Mouse (Mus musculus): ENCODE data around the gene Upk1a.

Upk1a gene

DNA sequence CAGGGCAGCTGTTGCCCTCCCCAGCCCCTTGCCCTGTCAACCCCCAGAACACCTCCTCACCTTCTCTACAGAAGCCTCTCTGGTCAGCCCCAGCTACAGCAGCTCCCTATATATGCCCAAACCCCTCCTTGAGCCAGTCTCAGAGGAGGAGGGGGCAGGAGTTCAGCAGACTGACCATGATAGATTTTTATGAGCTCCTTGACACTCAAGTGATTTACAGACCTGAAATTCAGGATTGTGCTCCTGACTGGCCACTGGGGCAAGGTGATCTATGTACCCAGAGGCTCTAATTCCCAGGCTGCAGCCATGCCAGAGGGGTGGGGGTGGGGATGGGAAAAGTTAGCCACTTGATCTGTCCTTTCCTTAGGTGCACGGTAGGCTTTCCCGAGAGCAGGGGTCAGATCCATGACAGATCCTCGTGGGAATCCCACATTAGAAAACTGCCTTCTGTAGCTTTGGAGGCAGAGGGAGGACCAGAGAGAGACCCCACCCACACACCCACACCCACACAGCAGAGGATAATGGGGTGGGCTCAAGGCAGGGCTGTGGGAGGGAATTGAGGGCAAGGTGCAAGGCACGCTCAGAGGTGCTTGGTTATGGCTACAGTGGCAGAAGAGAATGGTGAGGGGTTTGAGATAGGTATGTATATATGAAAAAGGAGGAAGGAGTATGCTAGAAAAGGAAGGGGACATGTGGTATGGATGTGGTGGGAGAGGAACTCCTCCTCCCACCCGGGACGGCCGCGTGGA lies at the start of gene Upk1a:
Gene Upk1a (minus strand): TSS at position 194 of the 749 bp plus-strand sequence.
- DNase-seq (ENCODE audit: low spot score in 2 of 2): no peak

DNA sequence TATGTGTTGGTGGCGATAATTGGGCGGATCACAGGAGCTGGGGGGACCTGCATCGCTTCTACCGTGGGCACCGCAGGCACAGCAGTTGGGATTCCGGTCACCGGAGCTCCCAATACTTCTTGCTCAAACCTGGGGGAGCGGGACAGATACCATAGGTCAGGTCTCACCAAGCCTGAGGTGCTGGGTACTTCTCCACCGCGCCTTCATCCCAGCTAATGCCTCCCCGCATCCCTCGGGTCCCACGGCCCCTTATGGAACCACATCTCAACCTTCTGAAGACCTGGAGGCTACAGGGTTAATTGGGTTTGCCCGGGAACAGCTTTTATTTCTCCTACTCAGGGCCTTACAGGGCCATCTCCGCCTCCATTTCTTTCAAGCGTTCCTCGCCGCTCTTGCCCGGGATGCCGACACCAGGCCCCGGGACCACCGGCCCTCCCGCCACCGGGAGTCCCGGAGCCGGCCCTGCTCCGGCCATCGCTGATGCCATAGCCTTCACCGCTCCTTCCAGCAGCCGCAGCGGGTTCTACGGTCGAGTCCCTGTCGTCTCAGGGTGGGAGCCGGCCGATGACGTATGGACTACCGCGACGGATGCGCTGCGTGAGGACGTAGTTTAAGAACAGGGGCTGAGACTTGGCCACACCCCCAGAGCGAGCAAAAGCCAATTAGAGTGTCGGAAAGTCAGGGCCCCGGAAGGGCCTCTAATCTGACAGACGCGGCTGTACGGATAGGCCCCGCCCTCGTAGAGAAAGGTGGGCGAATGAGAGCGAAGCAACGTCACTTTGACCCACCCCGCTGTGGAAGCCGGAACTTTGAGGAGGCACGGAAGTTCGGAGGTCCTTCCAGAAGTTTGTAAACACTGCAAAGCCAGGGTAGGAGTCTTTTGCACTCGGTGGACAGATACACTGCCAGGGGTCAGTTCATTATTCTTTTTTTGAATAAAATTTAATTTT lies 37.2 kb upstream of the Upk1a start, which contains the start of gene Rbm42:
Gene Rbm42 (minus strand): TSS at position 727 of the 950 bp plus-strand sequence.
- peak; percentile 99 for DNase-seq (ENCODE audit: low spot score in 2 of 2)

DNA sequence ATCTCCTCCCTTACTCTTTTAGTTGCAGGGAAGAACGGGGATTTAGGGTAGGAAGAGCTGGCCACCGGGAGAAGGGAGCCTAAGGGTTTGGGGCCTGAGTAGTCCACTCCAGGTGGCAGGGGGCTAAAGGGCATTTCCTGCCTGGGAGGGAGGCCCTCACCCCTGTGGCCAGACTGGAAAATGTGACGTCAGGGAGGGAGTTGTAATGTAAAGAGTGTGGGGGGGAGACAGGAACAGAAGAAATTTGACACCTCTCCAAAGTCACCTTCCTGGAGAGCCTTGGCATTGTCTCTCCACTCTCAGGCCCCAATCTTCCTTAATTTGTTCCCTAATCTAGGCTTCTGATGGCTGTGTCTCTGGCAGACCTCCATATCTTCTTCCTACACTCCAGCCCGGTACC lies 26.4 kb upstream of the Upk1a start:
- no peak for DNase-seq (ENCODE audit: low spot score in 2 of 2)

DNA sequence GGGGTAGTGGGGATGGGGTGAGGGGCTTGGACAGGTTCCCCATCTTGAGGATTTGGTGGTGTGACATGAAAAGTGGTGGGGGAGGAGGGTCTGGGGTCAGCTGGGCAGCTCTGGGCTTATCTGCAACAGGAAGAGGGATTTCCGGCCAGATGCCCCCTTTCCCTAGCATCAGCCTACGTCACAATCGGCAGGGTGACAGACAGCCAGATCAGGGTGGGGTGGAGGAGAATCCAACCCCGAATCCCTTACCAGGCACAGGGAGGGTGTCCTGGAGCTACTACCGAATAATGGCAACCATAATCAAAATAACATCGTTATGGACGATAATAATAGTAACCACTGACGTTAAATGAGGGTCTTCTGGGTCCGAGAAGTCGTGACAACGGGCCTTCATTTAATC lies 23.7 kb upstream of the Upk1a start:
- DNase-seq (ENCODE audit: low spot score in 2 of 2): no peak

DNA sequence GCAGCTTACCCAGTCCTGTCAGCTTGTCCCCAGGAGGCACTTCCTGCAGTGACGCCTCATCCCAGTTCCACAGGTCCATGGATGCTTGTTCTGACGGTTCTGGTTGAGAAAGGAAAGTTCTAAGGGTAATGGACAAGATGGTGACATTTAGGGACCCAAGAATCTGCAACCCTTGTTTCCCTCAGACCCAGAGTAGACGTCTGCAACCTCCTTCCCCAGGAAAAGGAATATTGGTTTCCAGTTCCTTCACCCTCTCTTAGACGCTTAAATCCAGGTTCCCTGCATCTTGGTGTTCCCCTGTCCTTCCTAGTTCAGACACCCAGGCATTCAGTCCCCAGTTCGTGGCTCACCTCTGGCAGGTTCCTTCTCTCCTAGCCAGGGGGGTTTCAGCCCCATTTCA lies 23.1 kb upstream of the Upk1a start, which contains the start of gene Etv2:
Gene Etv2 (minus strand): TSS at position 101 of the 400 bp plus-strand sequence.
- DNase-seq (ENCODE audit: low spot score in 2 of 2): no peak

DNA sequence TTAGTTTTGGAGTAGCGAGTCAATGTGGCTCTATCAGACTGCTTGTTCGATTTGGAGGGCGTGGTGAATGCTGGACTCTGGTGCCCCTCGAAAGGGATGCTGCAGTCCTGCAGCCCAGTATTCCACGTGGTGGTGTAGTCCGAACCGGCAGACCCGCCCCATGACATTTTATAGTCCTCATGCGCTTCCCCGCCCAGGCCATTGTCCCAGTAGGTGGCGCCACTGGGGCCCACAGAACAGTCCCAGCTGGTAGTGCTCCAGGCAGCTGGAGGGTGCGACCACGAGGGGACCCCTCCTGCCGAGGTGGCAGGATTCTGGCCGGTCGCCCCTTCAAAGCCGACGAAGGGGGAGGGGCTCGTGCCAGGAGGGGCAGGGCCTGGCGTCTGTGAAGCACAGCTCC lies 22.0 kb upstream of the Upk1a start:
- no peak for DNase-seq (ENCODE audit: low spot score in 2 of 2)

DNA sequence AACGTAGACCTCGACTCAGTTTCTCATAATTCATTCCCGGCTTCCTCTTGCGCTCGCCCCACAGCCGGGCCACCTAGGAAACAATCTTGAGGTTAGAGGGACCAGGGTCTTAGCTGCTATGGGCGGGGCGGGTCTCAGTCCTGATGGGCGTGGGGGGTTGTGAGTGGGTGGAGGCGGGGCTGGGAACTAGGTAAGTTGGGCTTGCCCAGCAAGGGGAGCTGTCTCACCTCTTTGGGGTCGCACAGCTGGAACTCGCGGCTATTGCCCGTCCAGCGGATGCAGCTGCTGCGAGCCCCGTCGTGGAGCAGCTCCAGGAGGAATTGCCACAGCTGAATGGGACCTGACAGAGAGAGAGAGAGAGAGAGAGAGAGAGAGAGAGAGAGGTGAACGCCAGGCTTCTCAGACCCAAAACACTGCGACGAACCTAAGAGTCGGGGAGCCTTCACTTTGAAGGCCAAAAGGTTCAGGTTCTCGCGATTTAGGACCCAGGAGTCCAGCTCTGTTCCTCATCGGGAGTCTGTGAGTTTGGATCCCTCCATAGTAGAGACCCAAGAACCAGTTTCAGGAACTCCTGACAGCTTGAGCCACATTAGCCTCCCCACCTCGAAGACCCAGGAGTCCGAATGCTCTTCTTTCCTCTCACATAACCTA lies 21.2 kb upstream of the Upk1a start:
- DNase-seq (ENCODE audit: low spot score in 2 of 2): no peak

DNA sequence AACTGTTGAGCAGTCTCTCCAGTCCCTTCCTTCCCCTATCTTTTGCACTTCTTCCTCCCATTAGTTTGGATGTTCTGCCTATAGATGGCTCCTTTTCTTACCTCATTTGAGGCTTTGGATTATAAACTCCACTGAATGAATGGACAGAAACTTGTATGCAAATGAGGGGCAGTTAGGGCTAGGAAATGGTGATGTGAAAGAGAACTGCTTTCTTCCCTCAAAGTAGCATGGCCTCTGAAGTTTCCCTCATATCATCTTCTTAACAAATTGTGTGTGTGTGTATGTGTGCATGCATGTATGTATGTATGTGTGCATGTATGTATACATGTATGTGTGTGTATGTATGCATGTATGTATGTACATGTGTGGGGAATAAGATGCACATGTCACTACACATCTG lies 16.4 kb upstream of the Upk1a start:
- no peak for DNase-seq (ENCODE audit: low spot score in 2 of 2)

DNA sequence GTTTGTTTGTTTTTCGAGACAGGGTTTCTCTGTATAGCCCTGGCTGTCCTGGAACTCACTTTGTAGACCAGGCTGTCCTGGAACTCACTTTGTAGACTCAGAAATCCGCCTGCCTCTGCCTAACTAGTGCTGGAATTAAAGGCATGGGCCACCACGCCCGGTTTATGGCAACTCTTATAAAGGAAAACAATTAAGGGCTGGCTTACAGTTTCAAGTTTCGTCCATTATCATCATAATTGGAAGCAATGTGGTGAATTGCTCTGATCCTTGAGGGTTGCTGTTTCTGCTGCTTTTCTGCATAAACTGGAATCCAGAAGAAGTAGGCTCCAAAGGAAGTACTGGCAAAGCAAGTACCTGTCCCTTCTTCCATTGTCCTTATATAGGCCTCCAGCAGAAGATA lies 14.0 kb upstream of the Upk1a start:
- no peak for DNase-seq (ENCODE audit: low spot score in 2 of 2)

DNA sequence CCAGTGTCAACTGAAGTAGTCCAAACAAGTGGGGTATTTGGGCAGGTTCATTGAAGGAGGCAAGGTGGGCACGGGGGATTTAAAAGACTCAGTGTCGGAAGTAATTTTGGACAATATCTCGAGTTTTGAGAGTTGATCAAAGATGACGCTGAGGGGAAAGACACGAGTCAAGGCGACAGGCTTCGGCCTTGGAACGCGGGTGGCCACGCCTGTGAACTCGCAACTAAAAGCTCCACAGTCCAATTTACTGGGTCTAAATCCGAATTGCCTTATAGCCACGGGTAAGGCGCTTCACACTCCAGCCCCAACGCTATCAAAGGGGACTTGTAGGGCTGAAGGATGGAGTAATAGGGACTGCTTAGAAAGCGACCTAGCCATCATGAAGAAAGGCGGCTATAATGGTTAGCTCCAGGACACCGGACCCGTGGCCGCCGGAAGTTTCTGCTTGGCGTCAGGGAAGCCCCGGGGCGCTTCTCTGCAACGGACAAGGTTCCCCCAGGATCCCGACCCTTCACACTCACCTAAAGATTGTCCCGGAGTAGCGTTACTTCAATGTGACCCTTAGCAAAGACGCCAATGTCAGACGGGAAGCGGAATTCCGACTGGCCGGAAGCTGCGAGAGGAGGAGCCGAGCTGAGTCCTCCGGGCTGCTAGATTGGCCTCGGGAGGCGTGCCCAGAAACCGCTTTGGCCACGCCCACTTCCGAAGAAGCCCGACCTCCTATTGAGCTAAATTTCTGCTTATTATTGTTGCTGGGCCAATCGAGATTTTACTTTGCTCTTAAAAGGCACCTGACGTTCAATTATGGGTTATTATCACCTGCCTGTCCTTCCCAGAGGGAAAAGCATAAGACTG lies 13.1 kb upstream of the Upk1a start, which contains the start of gene Cox6b1:
Gene Cox6b1 (minus strand): TSS at position 622 of the 855 bp plus-strand sequence.
- peak; percentile 82 for DNase-seq (ENCODE audit: low spot score in 2 of 2)

DNA sequence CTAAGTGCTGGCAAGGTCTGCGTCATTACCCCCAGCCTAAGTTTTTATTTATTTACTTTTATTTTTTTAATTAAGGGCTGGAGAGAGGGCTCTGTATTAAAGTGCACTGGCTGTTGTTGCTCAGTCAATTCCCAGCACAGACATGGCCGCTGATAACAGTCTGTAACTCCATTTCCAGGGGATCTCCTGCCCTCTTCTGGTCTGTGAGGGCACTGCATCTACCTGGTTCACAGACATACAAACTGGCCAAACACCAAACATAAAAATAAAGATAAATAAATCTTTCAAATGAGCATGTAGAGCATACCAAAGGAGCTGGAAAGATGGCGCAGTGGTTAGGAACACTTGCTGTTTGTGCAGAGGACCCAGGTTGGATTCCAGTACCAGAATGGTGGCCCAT lies 6.6 kb upstream of the Upk1a start:
- DNase-seq (ENCODE audit: low spot score in 2 of 2): no peak

DNA sequence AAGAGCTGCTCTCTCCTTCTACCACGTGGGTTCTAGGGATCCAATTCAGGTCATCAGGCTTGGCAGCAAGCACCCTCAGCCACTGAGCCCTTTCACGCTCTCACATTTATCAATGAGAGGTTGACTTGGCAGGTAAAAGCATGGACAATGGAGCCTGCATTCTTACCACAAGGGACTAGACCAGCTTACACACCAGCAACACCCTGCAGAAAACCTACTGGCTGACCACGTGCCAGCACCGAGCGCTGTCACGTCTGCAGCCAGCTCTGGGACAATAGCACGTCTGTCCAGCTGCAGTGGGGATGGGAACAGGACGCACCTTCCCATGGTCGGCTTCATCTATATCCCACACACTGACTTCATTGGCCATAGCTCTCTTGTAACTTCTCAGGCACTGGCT lies 6.0 kb upstream of the Upk1a start:
- DNase-seq (ENCODE audit: low spot score in 2 of 2): no peak

DNA sequence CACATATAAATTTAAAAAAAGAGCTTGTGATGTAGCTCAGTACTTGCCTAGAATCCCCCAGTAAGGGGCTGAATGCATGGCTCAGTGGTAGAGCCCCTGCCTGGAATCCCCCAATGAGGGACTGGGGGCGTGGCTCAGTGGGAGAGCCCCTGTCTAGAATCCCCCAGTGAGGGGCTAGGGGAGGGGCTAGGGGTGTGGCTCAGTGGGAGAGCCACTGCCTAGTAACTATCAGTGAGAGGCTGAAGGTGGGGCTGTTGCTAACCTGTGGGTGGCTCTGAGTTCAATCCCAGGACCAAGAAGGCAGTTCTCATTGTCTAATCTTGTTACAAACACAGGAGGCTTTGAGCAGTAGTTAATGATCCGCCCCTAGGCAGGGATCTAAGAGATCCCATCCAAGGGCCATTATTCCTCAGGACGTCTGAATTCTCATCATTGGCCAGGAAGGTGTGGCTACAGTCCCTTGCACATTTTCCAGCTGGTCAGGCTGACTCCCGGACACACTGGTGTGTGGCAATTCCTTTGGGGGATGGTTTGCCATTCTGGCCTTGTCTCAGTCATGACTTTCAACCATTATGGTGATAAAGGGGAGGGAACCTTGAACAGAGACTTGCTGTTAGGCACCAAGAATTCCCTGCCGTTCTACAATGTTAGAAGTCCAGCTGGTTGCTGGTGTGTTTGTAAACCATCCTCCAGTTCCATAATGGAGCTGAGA lies 2.6 kb upstream of the Upk1a start:
- no peak for DNase-seq (ENCODE audit: low spot score in 2 of 2)

DNA sequence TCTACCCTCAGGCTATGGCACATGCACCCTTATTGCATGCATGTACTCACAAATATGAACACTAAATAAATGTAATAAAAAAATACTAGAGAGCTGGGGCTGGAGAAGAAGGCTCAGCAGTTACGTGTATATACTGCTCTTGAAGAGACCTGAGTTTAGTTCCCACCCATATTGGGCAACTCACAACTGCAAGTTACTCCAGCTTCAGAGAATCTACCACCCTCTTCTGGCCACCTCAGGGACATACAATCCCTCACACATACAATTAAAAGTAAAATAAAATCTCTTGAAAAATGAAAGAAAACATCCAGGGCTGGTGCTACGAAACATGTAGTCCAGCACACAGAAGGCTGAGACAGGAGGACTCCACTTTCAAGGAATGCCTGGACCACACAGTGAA lies 1.8 kb upstream of the Upk1a start:
- no peak for DNase-seq (ENCODE audit: low spot score in 2 of 2)

DNA sequence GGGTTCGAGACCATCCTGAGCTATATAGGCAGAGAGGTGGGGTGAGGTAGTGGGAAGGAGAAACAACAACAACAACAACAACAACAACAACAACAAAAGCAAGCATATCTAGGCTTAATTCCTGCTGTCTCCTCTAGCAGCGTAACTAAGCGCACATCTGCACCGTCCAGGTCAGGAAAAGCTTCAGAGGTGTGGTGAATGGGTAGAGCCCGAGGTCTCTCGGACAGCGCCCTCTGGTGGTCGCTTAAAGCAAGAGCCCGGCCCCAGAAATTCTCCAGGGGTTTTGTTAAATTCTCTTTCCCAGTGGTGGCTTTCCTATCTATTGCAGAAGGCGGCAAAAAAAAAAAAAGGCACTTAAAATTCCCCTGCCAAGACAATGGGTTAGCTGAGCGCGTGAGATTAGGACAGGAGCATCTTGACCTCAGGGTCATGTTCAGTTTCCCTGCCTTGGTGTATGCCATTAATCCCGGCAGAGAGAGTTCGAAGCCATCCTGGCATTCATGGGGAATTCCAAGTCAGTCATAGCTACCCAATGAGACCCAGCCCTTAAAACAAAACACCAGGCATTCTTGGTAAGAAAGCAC lies 974 bp upstream of the Upk1a start:
- DNase-seq (ENCODE audit: low spot score in 2 of 2): peak; percentile 24 to 34

DNA sequence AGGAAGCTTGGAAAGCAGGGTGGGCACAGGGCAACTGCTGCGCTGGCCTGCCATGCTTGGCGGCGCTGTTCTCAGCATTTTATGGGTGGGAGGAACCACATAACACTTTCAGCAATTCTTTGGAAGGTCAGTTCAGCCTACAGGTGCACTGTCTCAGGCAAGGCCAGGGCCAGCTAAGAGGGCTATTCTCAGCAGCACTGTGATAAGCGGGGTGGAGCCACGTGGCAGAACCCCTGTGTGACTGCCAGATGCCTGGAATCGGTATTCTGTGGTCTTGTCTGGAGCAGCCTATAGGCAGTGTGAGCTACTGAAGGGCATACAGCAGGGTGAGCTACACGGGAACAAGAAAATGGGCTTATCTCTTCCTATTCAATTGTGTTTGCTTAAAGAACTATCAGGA lies 2.6 kb downstream of the Upk1a start:
- DNase-seq (ENCODE audit: low spot score in 2 of 2): no peak

DNA sequence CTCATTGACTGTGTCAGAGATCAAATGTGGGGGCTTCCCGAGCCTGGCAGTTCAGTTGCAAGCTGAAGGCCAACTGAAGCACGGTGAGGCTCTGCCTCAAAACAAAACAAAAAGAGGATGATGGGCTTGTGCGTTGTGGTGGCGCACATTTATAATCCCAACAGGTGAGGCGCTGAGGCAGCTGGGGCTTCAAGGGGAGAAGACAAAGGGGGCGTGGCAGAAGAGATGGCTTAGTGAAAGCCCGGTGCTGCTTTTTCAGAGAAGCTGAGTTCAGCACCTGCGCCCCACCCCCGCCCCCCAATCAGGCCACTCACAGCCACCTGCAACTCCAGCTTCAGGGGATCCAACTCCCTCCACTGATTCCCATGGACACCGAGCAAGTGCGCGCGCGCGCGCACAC lies 4.2 kb downstream of the Upk1a start:
- DNase-seq (ENCODE audit: low spot score in 2 of 2): no peak

DNA sequence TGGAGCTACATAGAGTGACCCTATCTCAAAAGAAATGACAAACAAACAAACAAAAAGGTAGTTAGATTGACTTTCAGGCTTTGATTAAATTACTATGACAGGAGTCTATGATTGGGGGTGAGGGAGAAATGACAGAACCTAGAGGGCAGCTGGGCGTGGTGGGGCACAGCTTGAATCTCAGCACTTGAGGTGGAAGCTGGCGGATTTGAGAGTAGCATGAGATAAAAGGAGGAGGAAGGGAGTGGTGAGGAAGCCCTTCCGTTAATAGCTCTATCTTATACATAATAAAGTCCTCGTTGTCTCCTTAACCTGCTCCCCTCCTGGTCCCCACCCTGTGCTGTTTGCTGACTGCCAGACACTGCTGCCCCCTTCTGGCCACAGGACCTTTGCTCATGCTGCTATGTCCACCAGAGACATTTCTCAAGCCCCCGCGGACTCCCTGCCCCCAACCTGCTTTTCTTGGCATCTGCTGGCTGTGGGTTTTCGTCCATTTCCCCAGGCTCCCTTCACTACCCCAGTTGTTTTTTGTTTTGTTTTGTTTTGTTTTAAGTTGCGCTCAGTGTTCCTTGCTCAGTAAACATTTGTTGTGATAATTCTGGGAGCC lies 4.8 kb downstream of the Upk1a start:
- DNase-seq (ENCODE audit: low spot score in 2 of 2): peak in 1 of 2 experiments; percentile 34

DNA sequence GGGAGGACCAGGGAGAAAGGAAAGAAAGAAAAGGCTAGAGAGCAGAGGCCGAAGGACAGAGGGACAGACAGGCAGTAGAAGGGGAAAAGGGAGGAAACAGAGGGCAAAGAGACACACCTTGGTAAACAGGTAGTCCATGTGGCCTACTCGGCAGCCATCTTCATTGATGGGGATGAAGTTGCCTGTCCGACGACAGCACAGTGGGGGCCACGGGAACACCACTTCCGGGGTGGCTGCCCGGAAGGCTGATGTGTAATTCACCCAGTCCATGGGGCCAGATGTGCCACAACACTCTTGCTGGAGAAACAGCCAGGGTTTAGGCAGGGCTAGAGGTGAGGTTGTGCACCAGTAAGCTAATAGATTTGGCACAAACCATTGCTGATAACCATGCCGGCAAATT lies 7.7 kb downstream of the Upk1a start:
- DNase-seq (ENCODE audit: low spot score in 2 of 2): no peak

DNA sequence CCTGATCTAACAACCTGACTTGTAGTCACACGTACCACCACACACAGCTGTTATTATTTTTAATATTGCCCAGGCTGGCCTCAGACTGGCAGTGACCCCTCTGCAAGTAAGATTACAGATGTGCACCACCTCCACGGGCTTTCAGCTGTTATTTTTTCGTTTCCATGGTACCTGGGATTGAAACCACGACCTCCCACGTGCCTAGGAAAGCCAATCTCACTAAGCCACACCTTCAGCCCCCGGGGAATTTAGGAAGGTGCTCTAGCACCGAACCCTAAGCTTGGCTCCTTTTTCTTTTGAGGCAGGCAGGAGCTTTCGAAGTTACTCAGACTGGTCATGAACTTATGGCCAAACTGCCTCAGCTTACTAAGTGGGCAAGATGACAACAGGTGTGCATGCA lies 8.2 kb downstream of the Upk1a start:
- DNase-seq (ENCODE audit: low spot score in 2 of 2): no peak
